Mouse (Mus musculus) liver, embryonic 13.5 days (tissue): Measurements from ENCODE around the gene Tob2. TPM values are rescaled to one million over a fixed set of nuclear protein-coding genes. Genes with fewer than 3 reads are reported as not detected.

Experiments
- ATAC-seq: fragments of 200-750 bp; cut with Nextera tagmentation; 2 replicates; pipeline ENCODE4 v1.8.0; 2017; ENCODE audit warnings: low read depth, mild to moderate bottlenecking, moderate number of reproducible peaks, moderate library complexity
- DNase-seq: peaks from one replicate; pipeline ENCODE4 v3.0.0; 2022
- H3K27ac ChIP-seq: fragments of 300-500 bp; sonication (generic); 2 replicates; pipeline ENCODE4 v1.5.1; 2015; ENCODE audit warnings: moderate library complexity, mild to moderate bottlenecking, inconsistent platforms
- H3K27me3 ChIP-seq: fragments of 300-500 bp; sonication (generic); 2 replicates; pipeline ENCODE4 v1.6.1; 2015; ENCODE audit warnings: mild to moderate bottlenecking, inconsistent platforms
- H3K36me3 ChIP-seq: fragments of 300-500 bp; sonication (generic); 2 replicates; pipeline ENCODE4 v1.6.1; 2015; ENCODE audit warnings: mild to moderate bottlenecking, inconsistent platforms
- H3K4me1 ChIP-seq: fragments of 300-500 bp; sonication (generic); replicated peaks from 2 replicates; pipeline ENCODE4 v1.6.1; 2015; ENCODE audit warnings: inconsistent platforms
- H3K4me2 ChIP-seq: fragments of 300-500 bp; sonication (generic); 2 replicates; pipeline ENCODE4 v1.6.1; 2015; ENCODE audit warnings: inconsistent platforms, mild to moderate bottlenecking, moderate library complexity
- H3K4me3 ChIP-seq: fragments of 300-500 bp; sonication (generic); replicated peaks from 2 replicates; pipeline ENCODE4 v1.5.1; 2015; ENCODE audit warnings: mild to moderate bottlenecking, inconsistent platforms
- H3K9ac ChIP-seq: fragments of 300-500 bp; sonication (generic); 2 replicates; pipeline ENCODE4 v1.6.1; 2015; ENCODE audit warnings: mild to moderate bottlenecking, inconsistent platforms
- H3K9me3 ChIP-seq: fragments of 300-500 bp; sonication (generic); replicated peaks from 2 replicates; pipeline ENCODE4 v1.6.1; 2016; ENCODE audit warnings: inconsistent platforms
- WGBS: fragments of 180-500 bp; shearing (Covaris S2); methylation state at CpG from one replicate; pipeline ENCODE4 v1.1.7; 2015; ENCODE audit not compliant: insufficient replicate concordance; 5-methylcytosine and 5-hydroxymethylcytosine counted together
- polyA plus RNA-seq: library from polyadenylated mRNA; unstranded; fragments of >200 nt; fragmentation: Nextera tagmentation; extraction: Ambion mirVana; gene quantifications from 2 replicates; pipeline ENCODE4 v1.2.1, GENCODE M21; 2015

Gene Tob2
- polyA plus RNA-seq, 1 experiment from 2014 or later, result 9.0 TPM

GRCm38 (mm10) chr15:81859330-81860255 lies 997 bp upstream of the Tob2 start:
- Histone ChIP-seq H3K4me1 (peaks cover 51% of the 10 kb centered on the region), H3K4me3 (peak overlapping the region; percentile 85), H3K27ac (peak overlapping the region; percentile 95), H3K9ac (peak overlapping the region; percentile 86), H3K27me3 (no peaks in the 10 kb centered on the region), H3K4me2 (peak overlapping the region; percentile 92), H3K36me3 (peaks cover 10% of the 10 kb centered on the region), H3K9me3 (no peaks in the 10 kb centered on the region)
- peak; percentile 76 for DNase-seq
- ATAC-seq, result peak; percentile 67
- 1% methylated on average over 39 of the region's 39 CpGs for WGBS

GRCm38 (mm10) chr15:81858138-81858516 lies 469 bp downstream of the Tob2 start:
- Histone ChIP-seq H3K27me3 (no peaks in the 10 kb centered on the region), H3K9ac (peak overlapping the region; percentile 86), H3K4me1 (peaks cover 52% of the 10 kb centered on the region), H3K9me3 (no peaks in the 10 kb centered on the region), H3K4me3 (peak overlapping the region; percentile 85), H3K27ac (peak overlapping the region; percentile 95), H3K4me2 (peak overlapping the region; percentile 92), H3K36me3 (peaks cover 13% of the 10 kb centered on the region)
- under 1% methylated on average over 23 of the region's 23 CpGs for WGBS
- peak; percentile 21 for ATAC-seq
- DNase-seq, result peak; percentile 84

DNA sequence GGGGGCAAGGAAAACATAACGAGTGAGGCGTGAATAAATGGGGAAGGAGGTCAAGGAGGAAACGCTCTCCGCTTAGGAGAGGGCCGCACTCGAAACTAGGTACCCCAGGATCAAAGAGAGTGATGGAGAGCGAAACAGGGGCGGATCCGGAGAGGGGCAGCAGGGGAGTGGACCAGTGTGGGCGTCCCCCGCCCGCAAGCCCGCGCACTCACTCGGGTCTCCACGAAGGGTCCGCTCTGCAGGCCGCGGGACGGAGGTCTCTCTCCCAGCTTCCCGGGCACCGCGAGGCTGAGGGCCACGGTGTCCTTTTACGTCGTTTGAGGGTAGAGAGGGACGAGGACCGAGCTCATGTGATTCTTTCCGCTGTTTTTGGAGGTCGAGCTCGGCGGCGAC lies 876 bp downstream of the Tob2 start:
- peaks cover 56% of the 10 kb centered on the region for H3K4me1 ChIP-seq
- peak overlapping the region; percentile 95 for H3K27ac ChIP-seq
- peak overlapping the region; percentile 85 for H3K4me3 ChIP-seq
- H3K9ac ChIP-seq, result peak overlapping the region; percentile 86
- peaks cover 13% of the 10 kb centered on the region for H3K36me3 ChIP-seq
- ATAC-seq (peak; percentile 20; the same call in 1 of the 2 replicates), DNase-seq (no peak)
- no peaks in the 10 kb centered on the region for H3K9me3 ChIP-seq
- under 1% methylated on average over 33 of the region's 33 CpGs for WGBS
- no peaks in the 10 kb centered on the region for H3K27me3 ChIP-seq
- peak overlapping the region; percentile 92 for H3K4me2 ChIP-seq

GRCm38 (mm10) chr15:81856938-81857723 lies 1.5 kb downstream of the Tob2 start:
- under 1% methylated on average over 14 of the region's 14 CpGs for WGBS
- peak overlapping the region; percentile 85 for H3K4me3 ChIP-seq
- ATAC-seq, result no peak
- no peaks in the 10 kb centered on the region for H3K9me3 ChIP-seq
- peak overlapping the region; percentile 92 for H3K4me2 ChIP-seq
- H3K27me3 ChIP-seq, result no peaks in the 10 kb centered on the region
- H3K4me1 ChIP-seq, result peaks cover 61% of the 10 kb centered on the region
- peaks cover 18% of the 10 kb centered on the region for H3K36me3 ChIP-seq
- H3K27ac ChIP-seq, result peak overlapping the region; percentile 95
- H3K9ac ChIP-seq, result peak overlapping the region; percentile 86
- DNase-seq, result no peak

DNA sequence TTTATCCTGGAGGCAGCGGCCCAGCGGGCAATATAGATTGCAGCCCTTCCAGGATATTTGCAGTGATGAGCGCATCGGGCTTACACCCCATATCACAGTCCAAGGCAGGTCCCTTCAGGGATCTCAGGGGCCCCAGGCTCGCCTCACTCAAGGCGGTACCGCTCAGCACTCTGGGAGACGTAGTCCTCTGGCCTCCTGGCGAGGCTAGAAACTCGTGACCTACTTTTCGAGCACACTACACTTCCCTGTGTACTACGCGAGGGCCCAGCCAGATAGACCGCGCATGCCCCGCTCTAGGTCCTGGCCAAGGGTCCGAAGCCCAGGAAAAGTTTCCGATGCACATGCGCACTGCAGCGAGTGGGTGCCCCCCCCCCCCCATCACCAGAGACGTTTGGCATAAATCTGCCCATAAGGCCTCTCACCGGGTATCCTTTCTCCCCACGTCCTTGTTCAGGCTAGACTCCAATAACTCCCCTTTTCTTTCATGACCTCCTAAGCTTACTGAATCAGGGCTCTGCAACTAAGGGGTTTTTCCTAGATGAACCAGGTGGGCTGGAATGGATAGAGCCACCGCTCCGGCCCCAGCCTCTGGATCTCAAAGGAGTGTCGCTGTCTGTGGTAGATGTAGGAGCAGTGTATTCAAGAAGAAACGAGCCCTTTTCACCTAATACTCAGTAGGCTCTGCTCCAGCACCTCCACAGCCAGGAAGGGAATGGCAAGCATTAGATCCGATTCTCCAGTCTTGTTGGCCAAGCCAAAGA lies 2.4 kb downstream of the Tob2 start:
- peak; percentile 88 for DNase-seq
- H3K9me3 ChIP-seq, result no peaks in the 10 kb centered on the region
- H3K27me3 ChIP-seq, result no peaks in the 10 kb centered on the region
- peak overlapping the region; percentile 95 for H3K27ac ChIP-seq
- peaks cover 60% of the 10 kb centered on the region for H3K4me1 ChIP-seq
- peak; percentile 91 for ATAC-seq
- H3K9ac ChIP-seq, result peak overlapping the region; percentile 86
- 1% methylated on average over 28 of the region's 28 CpGs for WGBS
- H3K36me3 ChIP-seq, result peaks cover 27% of the 10 kb centered on the region
- peak overlapping the region; percentile 92 for H3K4me2 ChIP-seq
- H3K4me3 ChIP-seq, result peak overlapping the region; percentile 85

DNA sequence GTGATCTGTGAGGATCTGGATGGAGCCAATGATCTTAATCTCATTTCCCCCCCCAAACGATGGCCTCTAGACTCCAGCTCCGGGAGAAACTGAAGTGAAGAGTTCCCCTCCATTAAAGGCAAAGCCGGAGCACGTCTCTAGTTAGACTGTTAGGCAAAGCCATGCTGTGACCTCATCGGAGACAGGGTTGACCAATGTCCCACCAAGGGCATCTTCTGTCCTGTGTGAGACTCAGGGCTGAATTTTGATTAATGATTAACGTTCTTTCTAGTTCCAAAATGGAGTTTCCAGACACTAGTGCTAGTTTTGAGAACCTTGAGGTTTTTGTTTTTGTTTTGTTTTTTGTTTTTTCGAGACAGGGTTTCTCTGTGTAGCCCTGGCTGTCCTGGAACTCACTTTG lies 5.5 kb downstream of the Tob2 start:
- H3K9ac ChIP-seq, result no peak overlapping the region
- no peaks in the 10 kb centered on the region for H3K9me3 ChIP-seq
- peaks cover 55% of the 10 kb centered on the region for H3K36me3 ChIP-seq
- DNase-seq, result no peak
- H3K27ac ChIP-seq, result peak overlapping the region; percentile 72
- 71% methylated on average over 7 of the region's 7 CpGs for WGBS
- peaks cover 41% of the 10 kb centered on the region for H3K4me1 ChIP-seq
- no peak for ATAC-seq
- no peak overlapping the region for H3K4me3 ChIP-seq
- 0 out of 2 replicates have a peak overlapping the region, but pooled peaks have one; percentile 12 for H3K4me2 ChIP-seq
- no peaks in the 10 kb centered on the region for H3K27me3 ChIP-seq

GRCm38 (mm10) chr15:81852411-81853000 lies 6.1 kb downstream of the Tob2 start:
- peaks cover 46% of the 10 kb centered on the region for H3K4me1 ChIP-seq
- 0 out of 2 replicates have a peak overlapping the region, but pooled peaks have one; percentile 12 for H3K4me2 ChIP-seq
- H3K27me3 ChIP-seq, result no peaks in the 10 kb centered on the region
- no peak for DNase-seq
- peaks cover 61% of the 10 kb centered on the region for H3K36me3 ChIP-seq
- no peak for ATAC-seq
- no peak overlapping the region for H3K4me3 ChIP-seq
- H3K9ac ChIP-seq, result no peak overlapping the region
- WGBS, result 85% methylated on average over 9 of the region's 9 CpGs
- H3K9me3 ChIP-seq, result no peaks in the 10 kb centered on the region
- peak overlapping the region; percentile 72 for H3K27ac ChIP-seq

- H3K4me1 ChIP-seq, result peaks cover 37% of the 10 kb centered on the region
- ATAC-seq (no peak), DNase-seq (no peak)
- no peak overlapping the region for H3K27ac ChIP-seq
- H3K36me3 ChIP-seq, result peaks cover 68% of the 10 kb centered on the region
- 87% methylated on average over 15 of the region's 15 CpGs for WGBS
- H3K9ac ChIP-seq, result no peak overlapping the region
- no peaks in the 10 kb centered on the region for H3K27me3 ChIP-seq
- no peak overlapping the region for H3K4me2 ChIP-seq
- no peak overlapping the region for H3K4me3 ChIP-seq
- no peaks in the 10 kb centered on the region for H3K9me3 ChIP-seq
Measured at GRCm38 (mm10) chr15:81851375-81851774, 7.2 kb downstream of the Tob2 start.

DNA sequence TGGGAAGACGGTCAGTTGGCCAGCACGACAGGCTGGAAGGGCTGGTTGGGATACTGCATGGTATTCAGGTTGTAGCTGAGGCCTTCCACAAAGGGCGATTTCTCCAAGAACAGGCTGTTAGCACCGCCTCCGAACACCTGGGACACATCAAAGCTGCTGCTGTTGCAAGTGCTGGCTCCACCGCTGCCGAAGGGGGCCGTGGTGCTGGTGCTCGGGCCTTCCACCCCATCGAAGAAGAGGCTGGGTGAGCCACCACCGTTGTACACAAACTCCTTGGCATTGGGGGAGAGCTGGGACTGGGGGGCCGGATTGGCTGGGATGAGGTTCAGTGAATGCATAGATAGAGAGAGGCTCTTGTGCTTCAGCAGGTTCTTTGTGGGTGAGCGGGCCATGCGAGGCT lies 7.9 kb downstream of the Tob2 start:
- 86% methylated on average over 14 of the region's 14 CpGs for whole genome bisulfite sequencing

DNA sequence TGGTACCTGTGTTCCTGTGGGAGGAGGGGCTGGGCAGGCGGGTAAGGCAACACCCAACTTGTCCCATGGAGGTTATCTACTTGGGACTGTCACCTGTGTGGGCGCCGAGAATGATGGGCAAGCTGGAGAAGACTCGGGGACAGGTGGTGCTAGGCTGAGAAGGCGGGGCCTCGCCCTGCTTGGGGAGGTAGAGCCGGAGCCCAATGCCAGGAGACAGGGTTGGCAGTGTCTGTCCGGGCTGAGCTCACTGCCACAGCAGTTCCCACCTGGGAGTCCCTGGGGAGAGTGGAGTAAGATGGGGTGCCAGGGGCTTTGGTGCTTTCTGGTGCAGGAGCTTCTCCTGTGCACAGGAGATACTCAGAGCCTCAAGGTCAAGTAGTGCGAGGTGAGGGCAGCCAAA lies 9.5 kb downstream of the Tob2 start:
- H3K27me3 ChIP-seq, result no peaks in the 10 kb centered on the region
- 86% methylated on average over 9 of the region's 9 CpGs for WGBS
- no peak overlapping the region for H3K4me3 ChIP-seq
- H3K9me3 ChIP-seq, result no peaks in the 10 kb centered on the region
- no peak for ATAC-seq
- H3K27ac ChIP-seq, result no peak overlapping the region; the same call in 1 of the 2 replicates
- peaks cover 62% of the 10 kb centered on the region for H3K36me3 ChIP-seq
- DNase-seq, result no peak
- peaks cover 30% of the 10 kb centered on the region for H3K4me1 ChIP-seq
- H3K9ac ChIP-seq, result no peak overlapping the region
- H3K4me2 ChIP-seq, result no peak overlapping the region

More for the DNA sequence above, 7.9 kb downstream of the Tob2 start:
- H3K4me1 ChIP-seq, result peaks cover 40% of the 10 kb centered on the region
- no peak overlapping the region for H3K4me3 ChIP-seq
- ATAC-seq, result no peak
- no peak overlapping the region for H3K4me2 ChIP-seq
- no peaks in the 10 kb centered on the region for H3K27me3 ChIP-seq
- H3K9me3 ChIP-seq, result no peaks in the 10 kb centered on the region
- DNase-seq, result no peak
- no peak overlapping the region for H3K27ac ChIP-seq
- H3K36me3 ChIP-seq, result peaks cover 68% of the 10 kb centered on the region
- no peak overlapping the region for H3K9ac ChIP-seq
